Mouse (Mus musculus): Measurements from ENCODE around the gene Slc46a1. TPM values are rescaled to one million over a fixed set of nuclear protein-coding genes. Genes with fewer than 3 reads are reported as not detected.

Gene Slc46a1
- polyA plus RNA-seq, 1 experiment = 93.2 TPM

- peak; percentile 72 for TF ChIP-seq CTCF (conservative IDR thresholded peaks at IDR 0.05; ENCODE audit: insufficient read depth, insufficient read length, low read depth, low read length)
- TF ChIP-seq POLR2A (IDR thresholded peaks at IDR 0.05; ENCODE audit: low read depth, low read length) = no peak
- Histone ChIP-seq H3K36me3 (ENCODE audit: control insufficient read depth, insufficient read depth, low read length) (no peaks in the 10 kb centered on the region), H3K4me3 (ENCODE audit: insufficient read depth, low read depth, low read length) (no peak overlapping the region), H3K27me3 (replicated peaks; ENCODE audit: control insufficient read depth, insufficient read depth, low read length) (no peaks in the 10 kb centered on the region), H3K27ac (ENCODE audit: insufficient read depth, low read depth, low read length) (no peak overlapping the region), H3K4me1 (ENCODE audit: control insufficient read depth, insufficient read depth, low read length) (no peaks in the 10 kb centered on the region)
- peak; percentile 64 for DNase-seq
- 35% methylated on average over 5 of the region's 5 CpGs for WGBS
Measured at GRCm38 (mm10) chr11:78455308-78455707, 10.2 kb upstream of the Slc46a1 start.

GRCm38 (mm10) chr11:78458740-78459139 is 6.8 kb upstream of the Slc46a1 start:
- DNase-seq = no peak
- Histone ChIP-seq H3K4me1 (ENCODE audit: control insufficient read depth, insufficient read depth, low read length) (no peaks in the 10 kb centered on the region), H3K36me3 (ENCODE audit: control insufficient read depth, insufficient read depth, low read length) (no peaks in the 10 kb centered on the region), H3K27ac (ENCODE audit: insufficient read depth, low read depth, low read length) (no peak overlapping the region), H3K27me3 (replicated peaks; ENCODE audit: control insufficient read depth, insufficient read depth, low read length) (no peaks in the 10 kb centered on the region), H3K4me3 (ENCODE audit: insufficient read depth, low read depth, low read length) (no peak overlapping the region)
- WGBS = 78% methylated on average over 17 of the region's 17 CpGs
- TF ChIP-seq POLR2A (IDR thresholded peaks at IDR 0.05; ENCODE audit: low read depth, low read length) = no peak
- no peak for TF ChIP-seq CTCF (conservative IDR thresholded peaks at IDR 0.05; ENCODE audit: insufficient read depth, insufficient read length, low read depth, low read length)

GRCm38 (mm10) chr11:78461894-78462293 is 3.6 kb upstream of the Slc46a1 start:
- DNase-seq = no peak
- no peak for TF ChIP-seq POLR2A (IDR thresholded peaks at IDR 0.05; ENCODE audit: low read depth, low read length)
- peak; percentile 35 for TF ChIP-seq CTCF (conservative IDR thresholded peaks at IDR 0.05; ENCODE audit: insufficient read depth, insufficient read length, low read depth, low read length)
- Histone ChIP-seq H3K27me3 (replicated peaks; ENCODE audit: control insufficient read depth, insufficient read depth, low read length) (no peaks in the 10 kb centered on the region), H3K4me3 (ENCODE audit: insufficient read depth, low read depth, low read length) (no peak overlapping the region), H3K36me3 (ENCODE audit: control insufficient read depth, insufficient read depth, low read length) (no peaks in the 10 kb centered on the region), H3K27ac (ENCODE audit: insufficient read depth, low read depth, low read length) (no peak overlapping the region), H3K4me1 (ENCODE audit: control insufficient read depth, insufficient read depth, low read length) (0 out of 2 replicates have a peak, but pooled peaks cover 5% of the 10 kb centered on the region)
- 74% methylated on average over 1 of the region's 1 CpGs for WGBS

- 90% methylated on average over 5 of the region's 5 CpGs for WGBS
- TF ChIP-seq CTCF (conservative IDR thresholded peaks at IDR 0.05; ENCODE audit: insufficient read depth, insufficient read length, low read depth, low read length) (no peak), POLR2A (IDR thresholded peaks at IDR 0.05; ENCODE audit: low read depth, low read length) (no peak)
- Histone ChIP-seq H3K36me3 (ENCODE audit: control insufficient read depth, insufficient read depth, low read length) (no peaks in the 10 kb centered on the region), H3K27me3 (replicated peaks; ENCODE audit: control insufficient read depth, insufficient read depth, low read length) (no peaks in the 10 kb centered on the region), H3K27ac (ENCODE audit: insufficient read depth, low read depth, low read length) (no peak overlapping the region), H3K4me3 (ENCODE audit: insufficient read depth, low read depth, low read length) (no peak overlapping the region), H3K4me1 (ENCODE audit: control insufficient read depth, insufficient read depth, low read length) (0 out of 2 replicates have a peak, but pooled peaks cover 5% of the 10 kb centered on the region)
- no peak for DNase-seq
Measured at GRCm38 (mm10) chr11:78462669-78463068, 2.8 kb upstream of the Slc46a1 start.

- DNase-seq = no peak
- H3K27ac ChIP-seq (ENCODE audit: insufficient read depth, low read depth, low read length) = no peak overlapping the region
- WGBS = 66% methylated on average over 13 of the region's 13 CpGs
Measured at GRCm38 (mm10) chr11:78463286-78464036, 2.0 kb upstream of the Slc46a1 start.

GRCm38 (mm10) chr11:78465116-78465515 is 381 bp upstream of the Slc46a1 start:
- H3K4me3 ChIP-seq (ENCODE audit: insufficient read depth, low read depth, low read length) = peak overlapping the region; percentile 72; the same call in 1 of the 2 replicates
- no peak overlapping the region for H3K27ac ChIP-seq (ENCODE audit: insufficient read depth, low read depth, low read length)
- TF ChIP-seq CTCF (conservative IDR thresholded peaks at IDR 0.05; ENCODE audit: insufficient read depth, insufficient read length, low read depth, low read length) (no peak), POLR2A (IDR thresholded peaks at IDR 0.05; ENCODE audit: low read depth, low read length) (no peak)
- H3K4me1 ChIP-seq (ENCODE audit: control insufficient read depth, insufficient read depth, low read length) = 0 out of 2 replicates have a peak, but pooled peaks cover 5% of the 10 kb centered on the region
- H3K36me3 ChIP-seq (ENCODE audit: control insufficient read depth, insufficient read depth, low read length) = no peaks in the 10 kb centered on the region
- H3K27me3 ChIP-seq (replicated peaks; ENCODE audit: control insufficient read depth, insufficient read depth, low read length) = no peaks in the 10 kb centered on the region
- no peak for DNase-seq
- WGBS = 21% methylated on average over 9 of the region's 9 CpGs

More at GRCm38 (mm10) chr11:78463286-78464036, 2.0 kb upstream of the Slc46a1 start:
- no peak overlapping the region for H3K4me3 ChIP-seq (ENCODE audit: insufficient read depth, low read depth, low read length)
- H3K36me3 ChIP-seq (ENCODE audit: control insufficient read depth, insufficient read depth, low read length) = no peaks in the 10 kb centered on the region
- no peaks in the 10 kb centered on the region for H3K27me3 ChIP-seq (replicated peaks; ENCODE audit: control insufficient read depth, insufficient read depth, low read length)
- TF ChIP-seq POLR2A (IDR thresholded peaks at IDR 0.05; ENCODE audit: low read depth, low read length) (no peak), CTCF (conservative IDR thresholded peaks at IDR 0.05; ENCODE audit: insufficient read depth, insufficient read length, low read depth, low read length) (no peak)
- 0 out of 2 replicates have a peak, but pooled peaks cover 5% of the 10 kb centered on the region for H3K4me1 ChIP-seq (ENCODE audit: control insufficient read depth, insufficient read depth, low read length)

DNA sequence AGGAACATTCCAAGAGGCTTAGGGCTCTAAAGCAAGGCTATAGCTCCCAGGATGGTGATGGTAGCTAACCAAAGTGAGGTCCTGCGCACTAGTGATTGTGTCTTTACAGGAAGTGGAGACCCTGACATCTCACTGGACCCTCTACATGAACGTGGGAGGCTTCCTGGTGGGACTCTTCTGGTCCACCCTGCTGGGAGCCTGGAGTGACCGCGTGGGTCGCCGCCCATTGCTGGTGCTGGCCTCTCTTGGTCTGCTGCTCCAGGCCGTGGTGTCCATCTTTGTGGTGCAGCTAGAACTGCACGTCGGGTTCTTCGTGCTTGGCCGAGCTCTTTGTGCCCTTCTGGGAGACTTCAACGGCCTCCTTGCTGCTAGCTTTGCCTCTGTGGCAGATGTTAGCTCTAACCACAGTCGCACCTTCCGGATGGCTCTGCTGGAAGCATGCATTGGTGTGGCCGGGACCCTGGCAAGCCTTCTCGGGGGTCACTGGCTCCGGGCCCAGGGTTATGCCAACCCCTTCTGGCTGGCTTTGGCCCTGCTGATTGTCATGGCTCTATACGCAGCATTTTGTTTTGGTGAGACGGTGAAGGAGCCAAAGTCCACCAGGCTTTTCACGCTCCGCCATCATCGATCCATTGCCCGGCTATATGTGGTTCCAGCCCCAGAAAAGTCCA is 880 bp downstream of the Slc46a1 start:
- Histone ChIP-seq H3K4me3 (ENCODE audit: insufficient read depth, low read depth, low read length) (peak overlapping the region; percentile 72), H3K27ac (ENCODE audit: insufficient read depth, low read depth, low read length) (no peak overlapping the region), H3K4me1 (ENCODE audit: control insufficient read depth, insufficient read depth, low read length) (0 out of 2 replicates have a peak, but pooled peaks cover 5% of the 10 kb centered on the region), H3K36me3 (ENCODE audit: control insufficient read depth, insufficient read depth, low read length) (no peaks in the 10 kb centered on the region), H3K27me3 (replicated peaks; ENCODE audit: control insufficient read depth, insufficient read depth, low read length) (no peaks in the 10 kb centered on the region)
- 52% methylated on average over 23 of the region's 23 CpGs for WGBS
- DNase-seq = no peak
- TF ChIP-seq POLR2A (IDR thresholded peaks at IDR 0.05; ENCODE audit: low read depth, low read length) (no peak), CTCF (conservative IDR thresholded peaks at IDR 0.05; ENCODE audit: insufficient read depth, insufficient read length, low read depth, low read length) (no peak)

Measured in kidney, adult 2 months (tissue).